Mouse (Mus musculus) liver, postnatal 0 days (tissue): ENCODE results near the gene Slc8a3.

Source experiments
- CTCF ChIP-seq: sonication (generic); IDR thresholded peaks from 2 replicates; pipeline ENCODE4 v1.5.1; 2016; ENCODE audit warnings: antibody characterized with exemption, low read depth
- EP300 ChIP-seq: IDR thresholded peaks from 2 replicates; pipeline ENCODE4 v1.6.1; 2016; ENCODE audit warnings: antibody characterized with exemption, low read depth, mild to moderate bottlenecking

DNA sequence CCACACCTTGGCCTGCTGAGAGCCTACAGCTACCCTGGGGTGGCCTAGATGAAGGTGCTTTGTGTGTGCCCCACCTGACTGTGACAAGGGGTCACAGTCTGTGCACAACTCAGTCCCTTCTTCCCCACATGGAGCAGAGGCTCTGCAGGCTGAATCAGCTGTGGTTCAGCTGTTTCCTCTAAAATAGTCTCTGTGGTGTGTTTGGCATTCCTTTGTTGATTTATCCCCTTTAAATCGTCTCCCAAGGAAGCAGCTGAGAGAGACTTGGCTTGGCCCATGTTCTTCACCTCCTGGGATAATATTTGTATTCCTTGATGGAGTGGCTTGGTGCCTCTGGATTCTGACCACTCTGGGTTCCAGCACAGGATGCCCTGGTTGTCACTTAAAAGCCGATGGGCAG is 180.9 kb downstream of the Slc8a3 start:
- TF ChIP-seq CTCF = no peak
- no peak for TF ChIP-seq EP300
